Mouse (Mus musculus): ENCODE results near the gene Nrxn1.

GRCm38 (mm10) chr17:90435371-90435770 lies 657.5 kb downstream of the Nrxn1 start:
- no peak for TF ChIP-seq CTCF (IDR thresholded peaks at IDR 0.05; ENCODE audit: insufficient read depth, low read length)
- no peak for TF ChIP-seq POLR2A (IDR thresholded peaks at IDR 0.05; ENCODE audit: borderline replicate concordance, extremely low read depth, low read depth, low read length)
